Mouse (Mus musculus) heart, embryonic 13.5 days (tissue): ENCODE measurements at regions not wholly inside any gene's neighbourhood (a gene's known extent, or its start where the extent isn't known, plus 50 kb on each side); places are given as distances from the start of the nearest gene placed in this dataset.

ENCODE experiments used
- ATAC-seq: fragments of 200-750 bp; cut with Nextera tagmentation; 2 replicates; pipeline ENCODE4 v1.8.0; 2017; ENCODE audit warnings: moderate TSS enrichment; ENCODE audit not compliant: insufficient number of reproducible peaks, low FRiP score, low TSS enrichment; ENCODE audit errors: extremely low read depth
- H3K27ac ChIP-seq: fragments of 300-500 bp; sonication (generic); replicated peaks from 2 replicates; pipeline ENCODE4 v1.5.1; 2015; ENCODE audit warnings: moderate library complexity, mild to moderate bottlenecking, inconsistent platforms
- H3K27me3 ChIP-seq: fragments of 300-500 bp; sonication (generic); replicated peaks from 2 replicates; pipeline ENCODE4 v1.6.1; 2015; ENCODE audit warnings: mild to moderate bottlenecking, inconsistent platforms
- H3K36me3 ChIP-seq: fragments of 300-500 bp; sonication (generic); 2 replicates; pipeline ENCODE4 v1.6.1; 2015; ENCODE audit warnings: mild to moderate bottlenecking, inconsistent platforms
- H3K4me1 ChIP-seq: fragments of 300-500 bp; sonication (generic); 2 replicates; pipeline ENCODE4 v1.6.1; 2015; ENCODE audit warnings: inconsistent platforms
- H3K4me2 ChIP-seq: fragments of 300-500 bp; sonication (generic); 2 replicates; pipeline ENCODE4 v1.6.1; 2015; ENCODE audit warnings: inconsistent platforms, mild to moderate bottlenecking, moderate library complexity
- H3K4me3 ChIP-seq: fragments of 300-500 bp; sonication (generic); 2 replicates; pipeline ENCODE4 v1.5.1; 2015; ENCODE audit warnings: moderate library complexity, mild to moderate bottlenecking, inconsistent platforms
- H3K9ac ChIP-seq: fragments of 300-500 bp; sonication (generic); 2 replicates; pipeline ENCODE4 v1.6.1; 2015; ENCODE audit warnings: inconsistent platforms, mild to moderate bottlenecking, moderate library complexity
- H3K9me3 ChIP-seq: fragments of 300-500 bp; sonication (generic); 2 replicates; pipeline ENCODE4 v1.6.1; 2016; ENCODE audit warnings: inconsistent platforms
- WGBS: fragments of 180-500 bp; shearing (Covaris S2); methylation state at CpG from one replicate; pipeline ENCODE4 v1.1.7; 2015; ENCODE audit warnings: mixed read lengths; 5-methylcytosine and 5-hydroxymethylcytosine counted together

DNA sequence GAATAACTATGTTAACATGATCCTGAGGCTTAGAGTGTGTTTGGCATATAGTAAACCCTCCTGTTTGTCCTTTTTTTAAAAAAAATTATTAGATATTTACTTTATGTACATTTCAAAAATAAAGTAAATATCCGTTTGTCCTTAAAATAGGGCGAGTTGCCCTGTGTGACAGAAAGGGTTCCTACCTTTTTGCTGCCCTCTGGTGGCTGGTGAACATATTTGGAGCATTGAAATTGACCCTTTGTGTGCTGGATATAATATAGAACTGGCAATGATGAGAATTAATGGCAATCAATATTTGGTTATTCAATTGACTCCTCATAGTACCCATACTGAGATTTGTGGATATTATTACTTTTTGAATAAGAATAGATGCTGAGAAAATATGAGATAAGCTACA lies 723.8 kb upstream of the 2610301B20Rik start:
- Histone ChIP-seq H3K4me1 (no peaks in the 10 kb centered on the region), H3K36me3 (no peaks in the 10 kb centered on the region), H3K4me2 (no peak overlapping the region), H3K27ac (no peak overlapping the region), H3K9me3 (no peaks in the 10 kb centered on the region), H3K9ac (no peak overlapping the region), H3K4me3 (no peak overlapping the region), H3K27me3 (no peaks in the 10 kb centered on the region)
- no peak for ATAC-seq
- 8% methylated on average over 2 of the region's 2 CpGs for WGBS

DNA sequence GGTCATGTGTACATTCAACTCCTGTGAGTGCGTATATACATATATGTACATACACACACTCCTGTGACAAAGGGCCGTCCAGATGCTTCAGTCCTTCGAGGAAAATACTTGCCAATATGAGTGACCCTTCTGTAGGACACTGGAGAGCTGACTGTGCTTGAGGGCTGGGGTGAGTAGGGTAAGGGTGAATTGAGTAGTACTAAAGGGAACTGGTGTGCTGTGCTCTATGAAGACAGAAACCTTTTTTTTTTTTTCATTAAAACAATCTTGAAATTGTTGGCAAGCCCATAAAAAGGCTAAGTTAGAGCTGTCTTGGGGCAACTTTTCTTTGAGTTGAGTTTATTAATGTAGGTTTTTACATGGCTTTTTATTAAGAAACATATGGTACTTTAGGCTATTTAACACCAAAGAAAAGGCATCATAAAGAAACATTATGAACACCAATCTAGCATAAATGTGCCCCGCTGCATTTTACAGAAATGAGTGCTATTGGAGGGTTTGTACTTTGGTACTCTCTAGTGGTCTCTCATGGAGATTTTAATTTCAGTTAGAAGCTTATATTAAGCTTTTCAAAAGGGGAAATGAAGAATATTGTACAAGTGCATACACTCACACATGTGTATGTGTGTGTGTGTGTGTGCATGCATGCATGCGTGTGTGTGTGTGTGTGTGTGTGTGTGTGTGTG lies 718.5 kb upstream of the 2610301B20Rik start:
- H3K4me3 ChIP-seq: no peak overlapping the region
- no peaks in the 10 kb centered on the region for H3K27me3 ChIP-seq
- H3K9me3 ChIP-seq: 0 out of 2 replicates have a peak, but pooled peaks cover 3% of the 10 kb centered on the region
- no peak overlapping the region for H3K9ac ChIP-seq
- WGBS: 84% methylated on average over 5 of the region's 5 CpGs
- no peak overlapping the region for H3K27ac ChIP-seq
- H3K4me1 ChIP-seq: no peaks in the 10 kb centered on the region
- H3K4me2 ChIP-seq: no peak overlapping the region
- no peak for ATAC-seq
- no peaks in the 10 kb centered on the region for H3K36me3 ChIP-seq

DNA sequence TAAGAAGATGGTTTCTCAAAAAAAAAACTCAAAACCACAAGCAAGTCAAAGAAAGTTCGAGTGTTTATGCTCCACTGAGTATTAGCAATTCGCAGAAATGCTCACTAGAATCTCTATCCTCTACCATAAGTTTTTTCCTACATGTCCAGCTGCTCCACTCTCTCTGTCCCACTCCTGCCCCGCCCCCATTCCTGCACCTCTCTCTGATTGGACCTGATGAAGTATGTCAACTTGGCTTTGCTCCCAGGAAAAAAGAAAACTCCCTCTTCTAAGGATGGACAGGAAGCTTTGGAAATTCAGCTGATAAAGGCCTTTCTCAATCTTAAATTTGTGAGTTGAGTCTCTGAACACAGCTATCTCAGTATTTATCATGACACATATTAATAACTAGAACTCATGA lies 684.4 kb upstream of the 2610301B20Rik start:
- no peak for ATAC-seq
- H3K27me3 ChIP-seq: no peaks in the 10 kb centered on the region
- WGBS: 61% methylated on average over 3 of the region's 3 CpGs
- H3K4me1 ChIP-seq: peaks cover 12% of the 10 kb centered on the region
- H3K9ac ChIP-seq: no peak overlapping the region
- H3K27ac ChIP-seq: peak overlapping the region; percentile 57; the same call in 1 of the 2 replicates
- no peaks in the 10 kb centered on the region for H3K9me3 ChIP-seq
- no peaks in the 10 kb centered on the region for H3K36me3 ChIP-seq
- no peak overlapping the region for H3K4me3 ChIP-seq
- no peak overlapping the region for H3K4me2 ChIP-seq

DNA sequence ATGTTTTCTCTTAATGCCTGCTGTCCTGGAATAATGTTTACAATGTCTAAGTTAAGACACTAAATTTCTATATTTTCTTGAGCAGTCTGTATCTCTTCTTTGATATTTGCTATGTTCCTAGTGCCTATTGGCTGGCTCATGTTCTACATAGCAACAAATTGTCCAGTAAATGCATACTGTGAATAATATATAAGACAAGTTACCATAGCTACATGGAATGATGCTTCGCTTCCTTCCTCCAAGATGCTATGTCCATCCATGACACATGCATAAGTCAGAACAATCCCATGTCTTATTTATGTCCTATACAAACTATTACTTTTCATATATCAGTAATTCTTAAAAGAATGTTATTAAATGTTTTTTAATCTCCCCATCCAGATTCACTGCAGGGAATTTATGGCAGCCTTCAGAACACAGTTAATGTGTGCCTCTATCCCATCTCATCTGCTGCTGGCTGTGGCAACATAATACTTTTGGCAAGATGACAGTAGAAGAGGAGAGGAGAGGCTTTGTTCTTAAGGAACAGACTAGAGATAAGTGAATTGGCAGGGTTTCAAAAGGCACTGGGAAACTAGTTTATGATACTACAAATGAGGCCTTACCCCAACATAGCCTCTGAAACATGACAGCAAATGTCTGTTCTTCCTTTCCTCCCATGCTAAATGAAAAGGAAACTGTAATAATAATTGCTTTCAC lies 676.9 kb upstream of the 2610301B20Rik start:
- Histone ChIP-seq H3K9ac (no peak overlapping the region), H3K4me2 (no peak overlapping the region), H3K27ac (peak overlapping the region; percentile 70; the same call in 1 of the 2 replicates), H3K36me3 (no peaks in the 10 kb centered on the region), H3K4me3 (no peak overlapping the region), H3K4me1 (peaks cover 14% of the 10 kb centered on the region), H3K9me3 (no peaks in the 10 kb centered on the region), H3K27me3 (no peaks in the 10 kb centered on the region)
- ATAC-seq: no peak
- WGBS: 86% methylated on average over 1 of the region's 1 CpGs

DNA sequence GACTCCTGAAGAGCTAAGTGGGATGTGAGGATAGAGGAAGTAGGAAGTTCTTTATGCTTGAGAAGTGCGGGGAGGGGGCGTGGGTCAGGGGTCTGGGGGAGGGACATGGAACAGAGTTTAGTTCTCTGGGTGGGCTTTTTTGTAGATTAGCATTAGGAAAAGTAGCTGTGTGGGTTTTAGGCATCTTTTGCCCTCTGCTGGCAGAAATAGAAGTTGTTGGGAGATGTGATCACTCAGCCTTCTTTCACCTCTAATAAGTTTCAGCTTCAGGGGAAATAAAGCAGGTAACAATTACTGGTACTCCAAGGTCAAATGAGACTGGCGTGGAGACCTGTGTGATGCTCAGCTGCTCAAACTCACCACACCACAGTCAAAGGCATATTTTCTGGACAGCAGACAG lies 672.5 kb upstream of the 2610301B20Rik start:
- Histone ChIP-seq H3K9ac (no peak overlapping the region), H3K36me3 (no peaks in the 10 kb centered on the region), H3K27ac (no peak overlapping the region), H3K27me3 (no peaks in the 10 kb centered on the region), H3K4me2 (no peak overlapping the region), H3K9me3 (no peaks in the 10 kb centered on the region), H3K4me1 (peaks cover 11% of the 10 kb centered on the region), H3K4me3 (no peak overlapping the region)
- 50% methylated on average over 3 of the region's 3 CpGs for WGBS
- no peak for ATAC-seq

DNA sequence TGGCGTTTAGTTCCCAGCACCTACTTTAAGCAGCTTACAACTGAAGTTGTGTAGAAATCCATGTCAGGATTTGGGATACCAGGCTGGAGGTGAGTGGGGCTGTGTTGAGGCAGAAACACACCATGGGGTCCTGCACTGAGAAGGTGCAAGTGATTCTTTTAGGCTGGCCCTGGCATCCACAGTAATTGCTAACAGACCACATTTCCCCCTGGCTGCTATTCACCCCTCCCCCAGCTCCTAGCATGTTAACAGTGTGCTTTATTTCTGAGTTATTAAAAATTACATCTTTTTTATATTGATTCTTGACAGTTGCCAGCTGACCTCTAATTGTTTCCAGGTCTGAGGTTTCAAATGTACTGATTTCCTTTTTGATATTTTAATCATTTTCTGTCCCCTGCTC lies 670.1 kb upstream of the 2610301B20Rik start:
- Histone ChIP-seq H3K4me1 (no peaks in the 10 kb centered on the region), H3K4me3 (no peak overlapping the region), H3K9ac (no peak overlapping the region), H3K36me3 (no peaks in the 10 kb centered on the region), H3K9me3 (no peaks in the 10 kb centered on the region), H3K27me3 (no peaks in the 10 kb centered on the region), H3K27ac (no peak overlapping the region), H3K4me2 (no peak overlapping the region)
- WGBS: 82% methylated on average over 1 of the region's 1 CpGs
- ATAC-seq: no peak

DNA sequence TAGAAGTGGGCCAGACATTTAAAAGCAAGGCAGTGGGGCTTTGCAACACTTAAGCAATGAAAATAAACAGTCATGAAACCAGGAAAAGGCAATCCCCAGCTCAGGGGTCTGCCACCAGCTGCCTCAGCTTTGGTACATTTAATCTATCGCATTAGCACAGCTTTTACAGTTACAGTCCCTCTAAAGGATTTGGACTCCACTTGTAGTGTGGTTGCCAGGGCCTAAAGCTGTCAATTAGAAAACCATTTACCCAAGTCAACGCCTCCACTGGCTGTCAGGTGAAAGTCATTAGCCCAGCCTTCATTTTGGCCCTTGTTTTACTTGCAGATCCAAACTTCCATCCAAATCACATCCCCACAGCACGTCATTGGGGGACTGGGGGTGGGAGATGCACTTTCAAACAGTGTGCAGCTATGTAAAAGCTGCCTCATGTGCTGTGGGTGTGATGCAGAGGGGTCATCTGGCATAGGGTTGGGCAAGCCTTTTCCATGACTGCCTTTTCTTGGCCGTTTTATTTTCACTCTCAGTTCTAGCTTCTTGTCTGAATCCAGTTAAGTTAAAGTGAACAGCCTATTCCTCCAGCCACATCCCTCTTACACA lies 664.9 kb upstream of the 2610301B20Rik start:
- Histone ChIP-seq H3K4me2 (no peak overlapping the region), H3K27me3 (no peaks in the 10 kb centered on the region), H3K9me3 (no peaks in the 10 kb centered on the region), H3K27ac (no peak overlapping the region), H3K4me3 (no peak overlapping the region), H3K4me1 (no peaks in the 10 kb centered on the region), H3K36me3 (no peaks in the 10 kb centered on the region), H3K9ac (no peak overlapping the region)
- WGBS: 58% methylated on average over 4 of the region's 4 CpGs
- no peak for ATAC-seq

DNA sequence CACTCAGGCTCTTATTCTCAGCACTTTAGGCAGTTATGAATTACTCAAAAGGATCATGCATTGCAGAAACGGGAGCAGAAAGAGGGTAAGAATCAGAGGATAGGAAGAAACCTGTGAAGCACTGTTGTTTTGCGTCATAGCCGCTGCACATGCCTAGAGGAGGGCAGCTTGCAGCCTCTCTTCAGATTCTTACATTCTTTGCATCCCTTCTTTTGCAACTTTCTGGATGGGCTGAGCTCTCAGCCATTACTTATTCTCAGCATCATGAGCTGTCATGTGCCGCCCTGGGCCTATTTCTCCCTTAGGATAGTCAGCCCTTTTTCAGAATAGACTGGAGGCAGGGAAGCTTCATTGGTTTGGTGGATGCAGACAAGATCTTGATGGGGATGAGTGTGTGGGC lies 663.0 kb upstream of the 2610301B20Rik start:
- Histone ChIP-seq H3K9me3 (no peaks in the 10 kb centered on the region), H3K4me1 (no peaks in the 10 kb centered on the region), H3K4me3 (no peak overlapping the region), H3K9ac (no peak overlapping the region), H3K27me3 (no peaks in the 10 kb centered on the region), H3K4me2 (no peak overlapping the region), H3K27ac (no peak overlapping the region), H3K36me3 (no peaks in the 10 kb centered on the region)
- WGBS: 86% methylated on average over 4 of the region's 4 CpGs
- ATAC-seq: no peak

DNA sequence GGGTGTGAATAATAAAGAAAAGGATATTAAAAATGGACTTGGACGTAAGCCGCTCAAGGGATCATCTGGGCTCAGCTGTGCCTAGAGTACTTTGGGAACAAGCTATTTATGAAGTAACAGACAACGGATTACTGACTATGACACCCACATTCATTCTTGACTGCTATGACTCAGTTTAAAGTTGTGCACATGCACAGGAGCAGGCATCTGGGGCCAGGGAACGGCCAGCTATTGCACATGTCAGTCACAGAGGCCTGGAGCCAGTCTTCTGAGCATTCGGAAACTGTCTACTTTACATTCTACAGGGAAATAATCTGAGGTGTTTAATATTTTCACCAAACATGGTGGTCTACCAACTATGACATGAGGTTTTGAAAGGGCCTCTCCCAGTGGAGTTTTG lies 639.0 kb upstream of the 2610301B20Rik start:
- 86% methylated on average over 5 of the region's 5 CpGs for WGBS
- no peak overlapping the region for H3K4me2 ChIP-seq
- H3K9me3 ChIP-seq: no peaks in the 10 kb centered on the region
- H3K9ac ChIP-seq: no peak overlapping the region
- no peaks in the 10 kb centered on the region for H3K27me3 ChIP-seq
- H3K4me1 ChIP-seq: no peaks in the 10 kb centered on the region
- no peak overlapping the region for H3K27ac ChIP-seq
- ATAC-seq: no peak
- H3K36me3 ChIP-seq: no peaks in the 10 kb centered on the region
- H3K4me3 ChIP-seq: no peak overlapping the region

DNA sequence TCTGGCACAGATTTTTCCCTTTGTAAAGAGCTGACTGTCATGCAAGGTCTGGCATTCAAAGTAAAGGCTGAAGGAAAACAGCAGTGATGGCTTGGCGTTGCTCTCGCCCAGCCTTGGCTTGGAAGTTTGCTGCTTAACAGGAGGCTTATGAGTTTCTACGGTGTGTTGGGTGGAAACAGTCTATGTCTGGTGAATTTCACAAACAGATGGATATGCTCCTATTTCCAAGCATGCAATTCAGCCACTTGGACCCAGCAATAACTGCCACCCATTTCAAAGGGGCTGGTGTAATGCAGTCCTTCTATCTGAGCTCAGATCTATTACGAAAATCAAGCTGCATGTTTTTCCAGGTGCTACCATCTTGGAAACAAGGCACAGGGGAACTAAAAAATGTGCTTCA lies 632.2 kb upstream of the 2610301B20Rik start:
- H3K27me3 ChIP-seq: no peaks in the 10 kb centered on the region
- no peak overlapping the region for H3K4me3 ChIP-seq
- no peak for ATAC-seq
- 79% methylated on average over 4 of the region's 4 CpGs for WGBS
- H3K9me3 ChIP-seq: no peaks in the 10 kb centered on the region
- H3K9ac ChIP-seq: no peak overlapping the region
- H3K4me1 ChIP-seq: no peaks in the 10 kb centered on the region
- no peak overlapping the region for H3K4me2 ChIP-seq
- no peak overlapping the region for H3K27ac ChIP-seq
- H3K36me3 ChIP-seq: no peaks in the 10 kb centered on the region

DNA sequence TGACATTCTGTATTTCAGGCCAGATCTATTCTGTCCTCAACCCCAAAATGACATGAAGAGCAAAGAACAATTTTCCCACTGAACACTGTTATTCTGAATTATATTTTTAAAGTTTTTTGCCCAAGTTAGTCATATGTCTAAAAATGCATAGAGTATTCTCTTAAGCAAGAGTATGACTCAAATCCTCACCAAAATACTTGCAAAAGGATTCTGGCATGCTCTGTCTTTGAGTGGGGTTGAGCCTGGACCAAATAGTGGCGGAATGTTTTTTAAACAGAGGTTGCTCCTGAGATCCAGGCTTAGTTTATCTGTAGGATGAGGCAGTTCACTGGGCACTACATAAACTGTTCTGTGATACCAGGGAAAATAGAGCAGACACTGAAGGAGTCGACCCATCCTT lies 631.4 kb upstream of the 2610301B20Rik start:
- WGBS: 61% methylated on average over 2 of the region's 2 CpGs
- no peaks in the 10 kb centered on the region for H3K4me1 ChIP-seq
- no peaks in the 10 kb centered on the region for H3K36me3 ChIP-seq
- H3K9me3 ChIP-seq: no peaks in the 10 kb centered on the region
- no peak overlapping the region for H3K4me3 ChIP-seq
- H3K27me3 ChIP-seq: no peaks in the 10 kb centered on the region
- no peak overlapping the region for H3K27ac ChIP-seq
- H3K9ac ChIP-seq: no peak overlapping the region
- ATAC-seq: no peak
- H3K4me2 ChIP-seq: no peak overlapping the region
